Mouse (Mus musculus) testis, adult 2 months (tissue): Measurements from ENCODE around the gene Carm1.

ENCODE experiments used
- CTCF ChIP-seq: fragments of 200-500 bp; IDR thresholded peaks from 2 replicates; pipeline ENCODE4 v1.5.1; 2012; ENCODE audit warnings: low read depth, mild to moderate bottlenecking, inconsistent platforms, low read length, moderate library complexity; ENCODE audit not compliant: control insufficient read depth, insufficient read depth, insufficient replicate concordance
- POLR2A ChIP-seq: fragments of 200-500 bp; IDR thresholded peaks from 2 replicates; pipeline ENCODE4 v1.6.1; 2012; ENCODE audit warnings: low read depth, mild to moderate bottlenecking, inconsistent platforms, low read length, moderate library complexity; ENCODE audit not compliant: control insufficient read depth

GRCm38 (mm10) chr9:21511052-21511451, 35.6 kb upstream of the Carm1 start:
- TF ChIP-seq CTCF, result no peak
- no peak for TF ChIP-seq POLR2A
